Mouse (Mus musculus) monocyte, adult 2 months (primary cell): ENCODE data around the gene Rasal2.

Experiments used
- DNase-seq, 2 experiments: peaks; one replicate each; pipeline ENCODE4 v3.0.0; 2022; ENCODE audit warnings: low spot score in 2 of 2, low read depth in 1 of 2

Rasal2 gene

GRCm38 (mm10) chr1:157143326-157143932, 269.0 kb downstream of the Rasal2 start:
- DNase-seq, result no peak

GRCm38 (mm10) chr1:157141014-157141413, 271.4 kb downstream of the Rasal2 start:
- no peak for DNase-seq

DNA sequence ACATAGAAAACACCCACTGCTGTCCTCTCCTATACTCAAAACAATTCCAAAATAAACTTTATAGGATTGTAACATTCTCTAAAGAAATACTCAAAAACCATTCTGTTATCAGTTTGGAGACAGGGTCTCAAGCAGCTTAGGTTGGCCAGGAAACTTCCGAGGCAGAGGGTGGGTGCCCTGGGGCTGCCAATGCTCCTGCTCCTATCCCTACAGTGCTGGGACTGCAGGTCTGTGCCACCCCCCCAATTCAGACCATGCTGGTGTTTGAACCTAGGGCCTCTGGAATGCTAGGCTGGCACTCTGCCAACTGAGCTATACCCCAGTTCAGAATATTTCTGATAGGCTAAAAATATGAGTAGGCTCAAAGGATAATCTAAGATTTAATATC, 274.5 kb downstream of the Rasal2 start:
- DNase-seq, result no peak

GRCm38 (mm10) chr1:157137132-157137853, 275.1 kb downstream of the Rasal2 start:
- no peak for DNase-seq

- DNase-seq, result no peak
Measured at GRCm38 (mm10) chr1:157128219-157128618, 284.2 kb downstream of the Rasal2 start.

DNA sequence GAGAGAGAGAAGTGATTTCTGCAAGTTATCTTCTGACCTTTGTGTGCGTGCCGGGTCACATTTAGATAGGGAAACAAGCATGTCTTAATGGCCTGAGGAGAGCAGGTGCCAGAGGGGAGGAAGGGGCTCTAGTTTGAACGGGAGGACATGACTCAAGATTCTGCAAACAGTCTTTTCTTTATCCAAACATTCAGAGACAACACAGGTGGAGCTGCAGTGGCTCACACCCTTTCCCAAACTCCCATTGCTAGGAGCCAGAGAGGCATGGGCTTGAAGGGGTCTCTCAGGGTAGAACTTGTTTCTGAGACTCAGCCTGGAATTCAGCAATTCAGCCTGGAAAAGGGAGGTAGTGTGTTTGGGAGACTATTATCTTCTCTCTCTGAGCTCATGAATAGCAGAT, 288.6 kb downstream of the Rasal2 start:
- DNase-seq, result no peak

DNA sequence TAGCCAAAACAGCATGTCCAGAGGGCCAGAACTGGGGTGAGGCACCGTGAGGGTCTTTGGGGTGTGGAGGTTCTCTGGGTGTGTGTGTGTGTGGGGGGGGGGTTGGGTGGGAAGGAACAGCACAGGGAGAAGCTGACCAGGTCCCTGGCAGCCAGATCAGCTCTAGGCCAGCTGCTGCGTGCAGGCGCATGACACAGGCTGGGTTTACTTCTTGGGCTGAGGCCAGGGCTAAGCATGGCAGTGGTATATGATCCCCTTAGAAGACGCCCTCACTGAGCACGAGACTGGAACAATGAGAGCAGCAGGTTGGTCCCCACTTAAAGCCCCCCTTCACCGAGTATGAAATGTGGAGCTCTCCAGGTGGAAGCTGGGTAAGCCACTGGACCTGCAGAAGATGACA, 293.2 kb downstream of the Rasal2 start:
- DNase-seq, result no peak

GRCm38 (mm10) chr1:157117440-157117839, 295.0 kb downstream of the Rasal2 start:
- no peak for DNase-seq

- DNase-seq, result no peak
Measured at GRCm38 (mm10) chr1:157114492-157114891, 297.9 kb downstream of the Rasal2 start.

DNA sequence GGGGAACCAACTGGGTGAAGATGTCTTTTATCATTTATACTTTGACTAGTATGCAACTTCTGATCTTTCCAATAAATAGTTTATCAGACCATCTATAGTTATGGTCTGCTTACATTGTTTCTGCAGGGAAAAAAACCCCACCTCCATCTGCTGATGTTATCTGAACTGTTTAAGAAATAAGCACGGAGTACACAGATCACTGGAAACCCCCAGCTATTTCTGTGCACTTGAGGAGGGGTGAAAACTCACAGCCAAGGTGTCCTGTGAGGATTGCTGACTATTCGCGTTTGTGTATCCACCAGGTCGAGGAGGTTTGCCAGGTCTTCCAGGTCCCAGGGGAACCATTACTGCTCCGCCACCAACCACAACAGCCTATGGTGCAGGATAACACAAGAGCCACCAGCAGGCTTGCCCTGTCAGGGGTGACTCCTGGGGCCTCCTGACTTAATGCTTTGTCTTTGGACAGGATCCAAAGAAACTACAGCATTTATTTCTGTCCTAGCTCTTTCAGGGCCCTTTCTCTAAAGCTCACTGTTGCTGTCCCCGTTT, 302.0 kb downstream of the Rasal2 start:
- no peak for DNase-seq

DNA sequence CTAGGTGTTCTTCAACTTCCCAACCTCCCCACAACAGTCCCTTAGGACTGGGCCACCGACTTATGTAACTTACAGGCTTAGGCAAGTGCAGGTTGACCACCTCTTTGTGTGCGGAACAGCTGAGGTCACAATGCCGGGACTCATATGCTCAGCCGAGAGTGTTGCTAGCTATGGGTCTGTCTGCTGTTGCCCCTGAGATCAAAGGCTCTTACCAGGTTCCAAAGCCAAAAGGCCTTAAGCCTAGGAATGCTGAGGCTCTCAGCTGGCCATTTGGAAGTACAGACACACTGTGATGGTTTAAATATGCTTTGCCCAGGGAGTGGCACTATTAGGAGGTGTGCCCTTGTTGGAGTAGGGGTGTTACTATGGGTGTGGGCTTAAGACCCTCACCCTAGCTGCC, 303.8 kb downstream of the Rasal2 start, which contains the start of gene Tex35:
TSS of gene Tex35 (minus strand) at position 101 of the 400 bp plus-strand sequence.
- DNase-seq, result no peak

DNA sequence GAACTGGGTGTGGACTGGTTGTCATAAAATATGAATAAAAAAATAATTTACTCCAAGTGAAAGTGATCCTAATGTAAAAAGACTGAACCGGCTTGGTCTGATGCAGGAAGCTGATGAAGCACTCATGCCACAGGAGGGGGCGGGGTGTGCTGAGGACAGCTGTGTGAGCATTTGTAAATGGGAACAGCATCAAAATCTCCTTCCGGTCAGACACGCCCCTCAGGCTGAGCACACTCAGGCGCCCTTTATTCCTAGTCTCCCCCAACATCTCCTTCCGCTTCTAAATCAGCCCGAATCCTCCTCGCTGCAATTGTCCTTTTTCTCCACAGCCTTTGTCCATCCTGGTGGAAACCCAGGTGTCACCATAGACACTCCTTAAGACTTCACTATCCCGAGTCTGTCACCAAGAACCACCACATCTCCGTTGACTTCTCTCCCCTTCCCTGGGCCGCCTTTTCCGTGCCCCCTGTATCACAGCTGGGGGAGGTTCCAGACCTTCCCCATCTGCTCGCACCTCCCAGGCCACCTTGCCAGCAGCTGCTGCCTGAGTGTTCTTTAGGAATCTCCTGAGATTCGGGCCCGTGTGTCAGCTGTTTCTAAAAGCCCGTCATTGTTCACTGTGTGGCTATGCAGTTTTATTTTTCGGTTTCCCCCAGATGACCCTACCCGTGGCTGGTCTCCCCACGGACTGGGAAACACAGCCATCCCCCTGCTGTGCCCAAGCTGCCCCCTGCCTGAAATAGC, 311.1 kb downstream of the Rasal2 start:
- DNase-seq, result no peak

DNA sequence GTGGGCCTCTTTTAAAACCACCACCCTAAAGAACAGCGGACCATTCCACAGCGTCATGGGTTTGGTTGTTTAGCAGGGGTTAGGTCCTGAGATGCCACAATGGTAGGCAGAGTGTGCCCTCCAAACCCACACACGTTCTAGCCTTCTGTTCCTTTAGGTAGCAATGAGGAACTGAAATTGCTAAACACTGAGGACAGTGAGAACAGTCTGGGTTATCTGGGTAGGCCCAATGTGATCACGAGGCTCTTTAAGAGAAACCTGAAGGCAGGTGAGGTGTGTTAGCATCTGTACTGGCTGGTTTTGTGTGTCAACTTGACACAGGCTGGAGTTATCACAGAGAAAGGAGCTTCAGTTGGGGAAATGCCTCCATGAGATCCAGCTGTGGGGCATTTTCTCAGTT, 316.9 kb downstream of the Rasal2 start:
- no peak for DNase-seq

- DNase-seq, result no peak
Measured at GRCm38 (mm10) chr1:157092622-157093021, 319.8 kb downstream of the Rasal2 start.

GRCm38 (mm10) chr1:157092140-157092539, 320.3 kb downstream of the Rasal2 start:
- no peak for DNase-seq

DNA sequence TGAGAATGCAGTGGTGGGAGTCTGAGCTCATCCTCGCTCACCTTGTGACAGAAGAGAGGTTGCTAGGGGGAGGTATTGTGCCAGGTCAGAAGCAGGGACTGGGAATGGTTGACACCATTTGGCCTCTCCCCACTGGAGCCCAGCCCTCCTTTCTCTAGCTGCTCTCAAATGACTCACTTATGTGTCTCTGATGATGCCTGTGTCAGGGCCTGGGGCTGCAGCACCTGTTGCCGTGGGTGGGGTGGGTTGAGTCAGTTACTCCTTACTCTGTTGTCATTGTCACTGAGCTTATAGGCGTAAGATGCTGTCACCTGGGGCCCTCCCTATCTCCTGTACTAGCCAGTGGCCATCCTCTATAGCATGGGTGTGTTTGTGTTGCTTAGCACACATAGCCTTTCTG, 321.6 kb downstream of the Rasal2 start:
- DNase-seq, result no peak

DNA sequence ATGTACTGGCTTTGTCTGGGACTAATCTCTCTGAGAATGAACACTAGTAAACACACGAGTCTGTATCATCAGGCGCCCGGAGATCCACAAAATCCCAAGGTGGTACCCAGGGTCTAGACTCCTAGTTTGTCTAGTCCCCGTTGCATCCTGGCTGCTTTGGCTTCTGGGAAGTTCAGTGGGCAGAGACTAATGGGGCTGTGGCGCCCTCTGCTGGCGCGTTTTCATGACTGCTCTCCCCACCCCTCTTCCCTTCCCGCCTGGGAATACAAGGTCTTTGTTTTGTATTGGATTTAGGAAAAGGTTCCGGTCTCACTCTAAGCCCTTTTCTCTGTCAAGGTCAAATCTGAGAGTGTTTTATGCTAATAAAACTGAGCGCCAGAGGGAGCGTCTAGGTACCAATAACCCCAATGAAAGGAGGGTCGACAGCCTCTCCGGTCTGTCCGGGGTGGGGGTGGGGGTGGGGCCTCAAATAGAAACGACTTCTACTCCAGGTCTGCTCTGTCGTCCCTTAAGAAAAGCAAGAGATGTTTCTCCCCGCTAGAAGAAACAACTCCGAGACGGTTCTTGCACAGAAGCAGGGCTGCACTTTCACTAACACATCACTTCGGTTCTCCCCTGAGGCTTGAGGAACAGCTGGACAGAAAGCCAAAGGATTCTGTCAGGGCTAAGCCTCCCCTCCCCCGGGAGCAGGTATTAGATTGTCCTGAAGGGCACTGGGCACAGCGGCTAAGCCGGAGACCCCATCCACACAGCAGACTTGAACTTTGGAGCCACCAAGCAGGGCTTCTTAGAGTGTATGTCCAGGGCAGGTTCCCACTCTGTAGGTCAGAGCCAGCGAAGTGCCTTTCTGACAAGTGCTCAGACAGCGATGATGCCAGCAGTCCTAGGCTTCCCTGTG, 326.0 kb downstream of the Rasal2 start:
- peak in 1 of 2 experiments; percentile 16 for DNase-seq
